Mouse (Mus musculus): ENCODE results near the gene Ankrd34c.

DNA sequence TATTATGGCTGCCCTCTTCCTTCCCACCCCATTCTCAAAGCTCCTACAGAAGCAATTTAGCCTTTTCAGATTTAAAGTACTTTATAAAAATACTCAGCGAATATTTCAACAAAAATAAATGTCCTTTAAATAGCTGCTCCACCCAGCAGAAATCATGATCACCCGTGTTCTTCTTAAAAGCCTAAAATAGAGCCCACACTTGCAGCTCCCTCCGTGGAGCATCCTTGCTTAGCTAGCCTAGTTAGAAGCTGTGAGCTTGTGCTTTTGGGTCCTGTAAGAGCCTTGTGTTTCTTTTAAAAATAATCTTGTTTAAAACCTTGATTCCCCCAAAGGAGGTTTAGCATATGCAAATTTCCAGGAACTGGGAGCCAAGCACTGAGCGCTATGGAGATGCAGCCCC lies 19.3 kb upstream of the Ankrd34c start:
- TF ChIP-seq MAX (IDR thresholded peaks at IDR 0.05) (no peak), CTCF (IDR thresholded peaks at IDR 0.05; ENCODE audit: control insufficient read depth, insufficient read depth, insufficient read length) (no peak), MYOG (IDR thresholded peaks at IDR 0.05; ENCODE audit: control insufficient read depth, extremely low read depth, insufficient read length) (no peak)
